Mouse (Mus musculus): ENCODE data around the gene Ace2.

GRCm38 (mm10) chrX:164092300-164093169 lies 46.6 kb upstream of the Ace2 start:
- TF ChIP-seq CTCF (IDR thresholded peaks at IDR 0.05; ENCODE audit: low read depth) (no peak), EP300 (IDR thresholded peaks at IDR 0.05; ENCODE audit: low read depth) (no peak)

Measured in liver, embryonic 14.5 days (tissue).